Mouse (Mus musculus) bone marrow macrophage, adult 2 months (primary cell): ENCODE measurements at regions not wholly inside any gene's neighbourhood (a gene's known extent, or its start where the extent isn't known, plus 50 kb on each side); places are given as distances from the start of the nearest gene placed in this dataset.
A peak's percentile ranks its signal among the peaks of the same experiment; 100 is the strongest.

ENCODE experiments used
- H3K27ac ChIP-seq: 2 replicates; pipeline ENCODE4 v1.5.1; 2012; ENCODE audit warnings: low read depth, low read length; ENCODE audit not compliant: insufficient read depth
- H3K4me1 ChIP-seq: 2 replicates; pipeline ENCODE4 v1.6.1; 2012; ENCODE audit warnings: low read length; ENCODE audit not compliant: control insufficient read depth, insufficient read depth
- H3K4me3 ChIP-seq: 2 replicates; pipeline ENCODE4 v1.5.1; 2012; ENCODE audit warnings: mild to moderate bottlenecking, low read length, moderate library complexity; ENCODE audit not compliant: insufficient read depth
- CTCF ChIP-seq: IDR thresholded peaks from 2 replicates; pipeline ENCODE4 v1.5.1; 2012; ENCODE audit warnings: low read depth, mild to moderate bottlenecking, low read length, moderate library complexity
- POLR2A ChIP-seq: IDR thresholded peaks from 2 replicates; pipeline ENCODE4 v1.6.1; 2012; ENCODE audit warnings: mild to moderate bottlenecking, low read depth, low read length, borderline replicate concordance

GRCm38 (mm10) chr6:67169873-67170673 is 67.9 kb upstream of the Serbp1 start:
- no peak overlapping the region for H3K27ac ChIP-seq
- peaks cover 13% of the 10 kb centered on the region for H3K4me1 ChIP-seq
- peak overlapping the region; percentile 36; the same call in 1 of the 2 replicates for H3K4me3 ChIP-seq
- no peak for TF ChIP-seq POLR2A
- peak; percentile 75 for TF ChIP-seq CTCF

- H3K27ac ChIP-seq: peak overlapping the region; percentile 49; the same call in 1 of the 2 replicates
- peaks cover 13% of the 10 kb centered on the region for H3K4me1 ChIP-seq
- H3K4me3 ChIP-seq: peak overlapping the region; percentile 58
- TF ChIP-seq CTCF: no peak
- no peak for TF ChIP-seq POLR2A
Observed at GRCm38 (mm10) chr6:67168803-67169202, 69.2 kb upstream of the Serbp1 start.

GRCm38 (mm10) chr6:67168031-67168777 is 69.8 kb upstream of the Serbp1 start:
- Histone ChIP-seq H3K27ac (peak overlapping the region; percentile 49), H3K4me3 (peak overlapping the region; percentile 58), H3K4me1 (peaks cover 13% of the 10 kb centered on the region)
- no peak for TF ChIP-seq CTCF
- TF ChIP-seq POLR2A: no peak

- no peak for TF ChIP-seq POLR2A
- H3K4me3 ChIP-seq: no peak overlapping the region
- H3K27ac ChIP-seq: no peak overlapping the region
- H3K4me1 ChIP-seq: peaks cover 16% of the 10 kb centered on the region
Observed at GRCm38 (mm10) chr6:67165091-67165490, 72.9 kb upstream of the Serbp1 start.

- no peak overlapping the region for H3K27ac ChIP-seq
- no peak overlapping the region for H3K4me3 ChIP-seq
- peaks cover 12% of the 10 kb centered on the region for H3K4me1 ChIP-seq
- no peak for TF ChIP-seq POLR2A
- TF ChIP-seq CTCF: no peak
Observed at GRCm38 (mm10) chr6:67163947-67164346, 74.0 kb upstream of the Serbp1 start.

GRCm38 (mm10) chr6:67162814-67163213 is 75.2 kb upstream of the Serbp1 start:
- H3K4me1 ChIP-seq: peaks cover 13% of the 10 kb centered on the region
- H3K27ac ChIP-seq: no peak overlapping the region
- H3K4me3 ChIP-seq: no peak overlapping the region
- no peak for TF ChIP-seq CTCF
- TF ChIP-seq POLR2A: no peak

GRCm38 (mm10) chr6:67161610-67162009 is 76.4 kb upstream of the Serbp1 start:
- Histone ChIP-seq H3K4me3 (no peak overlapping the region), H3K4me1 (peaks cover 13% of the 10 kb centered on the region), H3K27ac (no peak overlapping the region)
- no peak for TF ChIP-seq POLR2A
- TF ChIP-seq CTCF: no peak

- H3K27ac ChIP-seq: no peak overlapping the region
- no peak overlapping the region for H3K4me3 ChIP-seq
- TF ChIP-seq CTCF: no peak
- no peak for TF ChIP-seq POLR2A
- peaks cover 11% of the 10 kb centered on the region for H3K4me1 ChIP-seq
Observed at GRCm38 (mm10) chr6:67160564-67160963, 77.4 kb upstream of the Serbp1 start.

GRCm38 (mm10) chr6:67159726-67160523 is 78.1 kb upstream of the Serbp1 start:
- Histone ChIP-seq H3K4me1 (peaks cover 7% of the 10 kb centered on the region), H3K4me3 (no peak overlapping the region), H3K27ac (no peak overlapping the region)
- no peak for TF ChIP-seq POLR2A
- no peak for TF ChIP-seq CTCF
